Mouse (Mus musculus) midbrain, embryonic 10.5 days (tissue): ENCODE measurements at regions not wholly inside any gene's neighbourhood (a gene's known extent, or its start where the extent isn't known, plus 50 kb on each side); places are given as distances from the start of the nearest gene placed in this dataset.

Experiments
- DNase-seq: peaks from one replicate; pipeline ENCODE4 v3.0.0-alpha.2; 2017; ENCODE audit warnings: low spot score
- H3K27ac ChIP-seq: fragments of 300-500 bp; sonication (generic); replicated peaks from 2 replicates; pipeline ENCODE4 v1.5.1; 2016; ENCODE audit warnings: mild to moderate bottlenecking
- H3K27me3 ChIP-seq: fragments of 300-500 bp; sonication (generic); 2 replicates; pipeline ENCODE4 v1.6.1; 2016; ENCODE audit warnings: low read depth, mild to moderate bottlenecking; ENCODE audit not compliant: poor library complexity, severe bottlenecking
- H3K36me3 ChIP-seq: fragments of 300-500 bp; sonication (generic); 2 replicates; pipeline ENCODE4 v1.6.1; 2016; ENCODE audit warnings: mild to moderate bottlenecking, moderate library complexity
- H3K4me1 ChIP-seq: fragments of 300-500 bp; sonication (generic); 2 replicates; pipeline ENCODE4 v1.6.1; 2016
- H3K4me3 ChIP-seq: fragments of 300-500 bp; sonication (generic); 2 replicates; pipeline ENCODE4 v1.5.1; 2016; ENCODE audit warnings: mild to moderate bottlenecking, moderate library complexity
- H3K9me3 ChIP-seq: fragments of 300-500 bp; sonication (generic); replicated peaks from 2 replicates; pipeline ENCODE4 v1.6.1; 2016; ENCODE audit warnings: mild to moderate bottlenecking
- WGBS: fragments of 180-500 bp; shearing (Covaris S2); methylation state at CpG from one replicate; pipeline ENCODE4 v1.1.7; 2016; 5-methylcytosine and 5-hydroxymethylcytosine counted together

- DNase-seq, result no peak
- Histone ChIP-seq H3K4me3 (no peak overlapping the region), H3K9me3 (no peaks in the 10 kb centered on the region), H3K4me1 (peaks cover 23% of the 10 kb centered on the region), H3K27ac (no peak overlapping the region), H3K27me3 (no peaks in the 10 kb centered on the region), H3K36me3 (no peaks in the 10 kb centered on the region)
- WGBS, result 91% methylated on average over 1 of the region's 1 CpGs
These were observed 125.4 kb upstream of the Tex13c2 start for GRCm38 (mm10) chrX:42364137-42364536.

DNA sequence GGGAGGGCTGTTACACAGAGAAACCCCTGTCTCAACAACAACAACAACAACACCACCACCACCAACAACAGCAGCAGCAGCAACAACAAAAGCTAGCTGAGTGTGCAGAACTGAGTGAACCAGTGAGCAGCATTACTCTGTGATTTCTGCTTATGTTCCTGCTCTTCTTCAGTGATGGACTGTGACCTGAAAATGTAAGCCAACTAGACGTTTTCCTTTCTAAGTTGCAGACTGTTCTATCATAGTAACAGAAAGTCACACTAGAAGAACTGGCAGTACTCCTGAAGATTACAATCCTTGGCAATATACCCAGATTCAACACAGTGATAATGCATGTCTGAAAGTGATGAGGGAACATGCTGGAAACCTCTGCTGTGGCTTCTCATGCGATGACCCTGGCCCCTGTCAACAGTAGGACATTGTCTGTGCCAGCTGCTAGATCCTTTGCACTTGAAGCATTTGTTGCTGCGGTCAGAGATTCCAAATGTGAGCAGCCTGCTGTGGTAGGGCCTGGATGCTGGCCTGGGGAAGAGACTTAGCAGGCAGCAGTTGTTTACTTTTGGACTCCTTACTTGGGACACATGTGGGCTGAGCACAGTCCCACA lies 115.6 kb upstream of the Tex13c2 start:
- H3K4me1 ChIP-seq, result no peaks in the 10 kb centered on the region
- 79% methylated on average over 3 of the region's 3 CpGs for WGBS
- no peak for DNase-seq
- no peak overlapping the region for H3K4me3 ChIP-seq
- no peaks in the 10 kb centered on the region for H3K27me3 ChIP-seq
- no peaks in the 10 kb centered on the region for H3K9me3 ChIP-seq
- H3K36me3 ChIP-seq, result no peaks in the 10 kb centered on the region
- no peak overlapping the region for H3K27ac ChIP-seq

DNA sequence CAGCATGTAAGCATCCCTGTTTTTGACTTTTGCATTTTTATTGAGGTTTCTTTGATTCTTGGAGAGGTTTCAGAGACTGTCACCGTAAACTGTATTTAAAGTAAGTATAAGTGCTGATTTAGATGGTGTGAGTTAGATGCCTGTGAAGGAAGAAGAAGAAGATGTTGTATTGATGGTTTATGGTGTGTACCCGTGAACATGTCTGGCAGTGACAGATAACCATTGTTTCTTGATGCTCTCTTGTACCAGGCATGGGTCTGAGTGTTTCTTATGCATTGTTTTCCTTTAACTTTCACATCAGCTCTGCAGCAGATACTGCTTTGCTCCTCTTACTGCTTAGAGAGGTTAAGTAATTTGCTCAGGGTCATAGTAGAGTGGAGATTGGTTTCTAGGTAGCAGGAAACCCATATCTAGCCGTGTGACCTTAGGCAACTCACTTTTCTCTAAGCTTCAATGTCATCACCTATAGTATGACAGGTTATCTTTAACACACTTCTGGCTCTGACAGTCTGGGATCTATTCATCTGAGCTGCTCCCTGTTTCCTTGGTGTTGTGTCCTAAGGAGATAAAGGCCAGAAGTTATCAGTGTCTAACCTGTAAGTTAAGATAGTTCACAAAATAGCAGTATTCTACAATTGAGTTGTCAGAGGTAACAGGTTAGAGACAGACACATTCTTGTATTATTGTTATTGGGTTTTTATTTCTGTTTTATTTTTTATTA lies 95.5 kb upstream of the Tex13c2 start:
- no peak overlapping the region for H3K27ac ChIP-seq
- no peaks in the 10 kb centered on the region for H3K4me1 ChIP-seq
- no peaks in the 10 kb centered on the region for H3K36me3 ChIP-seq
- WGBS, result 84% methylated on average over 3 of the region's 3 CpGs
- no peaks in the 10 kb centered on the region for H3K27me3 ChIP-seq
- no peaks in the 10 kb centered on the region for H3K9me3 ChIP-seq
- no peak for DNase-seq
- H3K4me3 ChIP-seq, result no peak overlapping the region

DNA sequence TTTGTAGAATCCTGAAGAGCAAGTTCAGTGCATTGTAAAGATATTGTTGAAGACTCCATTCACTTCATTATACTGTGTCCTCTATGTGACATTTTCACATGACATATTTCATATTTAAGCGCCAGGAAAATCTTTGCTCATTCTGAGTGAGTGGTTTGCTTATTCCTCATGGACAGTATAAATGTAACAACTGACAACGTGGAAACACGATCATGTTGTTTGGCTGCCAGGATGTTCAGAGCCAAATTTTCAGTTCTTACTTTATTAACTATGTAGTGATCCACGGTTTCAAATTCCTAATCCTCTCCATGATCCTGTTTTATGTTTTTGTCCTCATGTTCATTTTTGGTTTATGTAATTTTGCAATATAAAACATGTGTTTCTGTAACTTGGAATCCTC lies 93.0 kb upstream of the Tex13c2 start:
- Histone ChIP-seq H3K27me3 (no peaks in the 10 kb centered on the region), H3K4me1 (no peaks in the 10 kb centered on the region), H3K9me3 (no peaks in the 10 kb centered on the region), H3K4me3 (no peak overlapping the region), H3K36me3 (no peaks in the 10 kb centered on the region), H3K27ac (no peak overlapping the region)
- 93% methylated on average over 4 of the region's 4 CpGs for WGBS
- DNase-seq, result no peak

GRCm38 (mm10) chrX:42398836-42399235 lies 90.7 kb upstream of the Tex13c2 start:
- no peaks in the 10 kb centered on the region for H3K4me1 ChIP-seq
- H3K9me3 ChIP-seq, result no peaks in the 10 kb centered on the region
- H3K27me3 ChIP-seq, result no peaks in the 10 kb centered on the region
- H3K36me3 ChIP-seq, result no peaks in the 10 kb centered on the region
- no peak overlapping the region for H3K27ac ChIP-seq
- WGBS, result 76% methylated on average over 1 of the region's 1 CpGs
- no peak overlapping the region for H3K4me3 ChIP-seq
- DNase-seq, result no peak

- H3K27me3 ChIP-seq, result no peaks in the 10 kb centered on the region
- no peaks in the 10 kb centered on the region for H3K4me1 ChIP-seq
- DNase-seq, result no peak
- no peaks in the 10 kb centered on the region for H3K36me3 ChIP-seq
- H3K27ac ChIP-seq, result no peak overlapping the region
- H3K9me3 ChIP-seq, result no peaks in the 10 kb centered on the region
- H3K4me3 ChIP-seq, result no peak overlapping the region
These were observed 90.1 kb upstream of the Tex13c2 start for GRCm38 (mm10) chrX:42399343-42399742.

DNA sequence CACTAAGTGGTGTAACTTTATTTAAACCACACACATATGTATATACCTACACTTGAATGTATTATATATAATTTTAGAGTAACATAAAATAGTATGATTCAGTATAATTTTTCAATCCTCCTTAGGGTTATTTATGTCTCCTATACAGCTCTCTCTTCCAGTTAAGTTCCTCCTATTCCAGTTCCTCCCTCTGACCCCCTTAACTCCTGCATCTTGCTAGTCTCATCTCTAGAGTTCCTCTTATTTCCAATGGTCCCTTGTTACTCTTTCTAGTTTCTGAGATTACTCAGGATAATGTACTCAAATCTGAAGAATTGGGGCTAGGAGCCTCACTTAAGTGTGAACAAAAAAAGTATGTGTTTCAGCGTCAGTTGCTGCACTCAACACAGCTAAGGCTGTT lies 88.4 kb upstream of the Tex13c2 start:
- DNase-seq, result no peak
- Histone ChIP-seq H3K9me3 (no peaks in the 10 kb centered on the region), H3K4me1 (no peaks in the 10 kb centered on the region), H3K36me3 (no peaks in the 10 kb centered on the region), H3K4me3 (no peak overlapping the region), H3K27ac (no peak overlapping the region), H3K27me3 (no peaks in the 10 kb centered on the region)
- 50% methylated on average over 1 of the region's 1 CpGs for WGBS

DNA sequence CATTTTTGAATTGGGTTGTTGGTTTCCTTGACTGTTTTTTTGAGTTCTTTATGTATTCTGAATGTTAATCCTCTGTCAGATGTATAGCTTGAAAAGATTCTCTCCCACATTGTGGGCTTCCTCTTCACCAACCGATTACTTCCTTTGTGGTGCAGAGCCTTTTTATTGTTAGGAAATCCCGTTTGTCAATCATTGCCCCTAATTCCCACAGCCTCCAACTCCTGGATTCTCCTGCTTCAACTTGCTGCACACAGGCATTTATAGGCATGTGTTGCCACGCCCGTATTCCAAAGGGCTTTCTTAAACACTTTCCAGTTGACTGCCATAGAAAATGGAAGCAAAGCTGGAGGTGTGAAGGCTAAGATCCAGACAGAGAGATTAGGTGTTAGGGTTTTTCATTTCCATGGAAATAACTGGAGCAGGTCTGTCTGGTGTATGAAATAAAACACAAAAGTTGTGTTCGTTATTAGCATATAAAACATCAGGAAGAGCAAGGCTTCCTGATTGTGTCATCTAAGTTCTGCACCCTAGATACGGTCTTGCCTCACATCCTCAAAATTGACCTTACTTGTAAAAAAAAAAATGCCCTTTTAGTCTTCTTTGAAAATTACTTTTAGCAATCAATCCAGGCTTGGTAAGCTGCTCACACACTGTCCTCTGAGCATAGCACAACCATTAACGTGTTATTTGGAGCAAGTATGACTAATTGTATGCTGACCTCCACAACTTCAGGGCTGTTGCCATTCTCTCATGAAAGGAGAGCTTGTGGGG lies 87.7 kb upstream of the Tex13c2 start:
- Histone ChIP-seq H3K27ac (no peak overlapping the region), H3K4me3 (no peak overlapping the region), H3K9me3 (no peaks in the 10 kb centered on the region), H3K4me1 (no peaks in the 10 kb centered on the region), H3K36me3 (no peaks in the 10 kb centered on the region), H3K27me3 (no peaks in the 10 kb centered on the region)
- WGBS, result 53% methylated on average over 7 of the region's 7 CpGs
- peak; percentile 12 for DNase-seq

DNA sequence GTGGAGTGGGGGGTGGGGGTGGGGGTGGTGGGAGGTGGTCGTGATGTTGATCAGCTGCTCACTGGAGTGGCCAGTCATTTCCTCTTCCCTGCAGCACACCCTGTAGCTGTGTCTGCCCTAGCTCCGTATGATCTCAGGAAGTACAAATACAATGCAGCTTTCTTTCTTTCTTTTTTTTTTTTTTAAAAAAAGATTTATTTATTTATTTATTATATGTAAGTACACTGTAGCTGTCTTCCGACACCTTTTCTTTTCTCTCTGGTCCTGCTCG lies 87.2 kb upstream of the Tex13c2 start:
- H3K4me1 ChIP-seq, result no peaks in the 10 kb centered on the region

GRCm38 (mm10) chrX:42431851-42432635 lies 57.4 kb upstream of the Tex13c2 start:
- Histone ChIP-seq H3K36me3 (no peaks in the 10 kb centered on the region), H3K4me1 (peaks cover 12% of the 10 kb centered on the region), H3K27me3 (no peaks in the 10 kb centered on the region), H3K9me3 (no peaks in the 10 kb centered on the region), H3K4me3 (no peak overlapping the region), H3K27ac (peak overlapping the region; percentile 76)
- peak; percentile 44 for DNase-seq
- WGBS, result 27% methylated on average over 7 of the region's 7 CpGs

More for the DNA sequence above, 87.2 kb upstream of the Tex13c2 start:
- 57% methylated on average over 4 of the region's 4 CpGs for WGBS
- Histone ChIP-seq H3K27ac (no peak overlapping the region), H3K27me3 (no peaks in the 10 kb centered on the region), H3K36me3 (no peaks in the 10 kb centered on the region), H3K9me3 (no peaks in the 10 kb centered on the region), H3K4me3 (no peak overlapping the region)
- DNase-seq, result peak; percentile 16
